Mouse (Mus musculus) thymus, adult 2 months (tissue): ENCODE results near the gene Epx. TPM values are rescaled to one million over a fixed set of nuclear protein-coding genes. Genes with fewer than 3 reads are reported as not detected.

ENCODE experiments used
- DNase-seq: peaks from one replicate; pipeline ENCODE4 v3.0.0; 2021
- H3K27ac ChIP-seq: fragments of 200-500 bp; 2 replicates; pipeline ENCODE4 v1.5.1; 2012; ENCODE audit warnings: low read length, control low read depth; ENCODE audit not compliant: control insufficient read depth, insufficient read depth
- H3K27me3 ChIP-seq: fragments of 200-500 bp; 2 replicates; pipeline ENCODE4 v1.6.1; 2012; ENCODE audit warnings: mild to moderate bottlenecking, low read length, moderate library complexity, mixed read lengths; ENCODE audit not compliant: control insufficient read depth, insufficient read depth
- H3K36me3 ChIP-seq: fragments of 200-500 bp; 2 replicates; pipeline ENCODE4 v1.6.1; 2012; ENCODE audit warnings: mild to moderate bottlenecking, low read length, moderate library complexity; ENCODE audit not compliant: control insufficient read depth, insufficient read depth
- H3K4me1 ChIP-seq: fragments of 200-500 bp; replicated peaks from 2 replicates; pipeline ENCODE4 v1.6.1; 2012; ENCODE audit warnings: low read length; ENCODE audit not compliant: control insufficient read depth, insufficient read depth
- H3K4me3 ChIP-seq: fragments of 200-500 bp; 2 replicates; pipeline ENCODE4 v1.5.1; 2012; ENCODE audit warnings: mild to moderate bottlenecking, low read length, control low read depth, moderate library complexity; ENCODE audit not compliant: control insufficient read depth, insufficient read depth
- CTCF ChIP-seq: fragments of 200-500 bp; IDR thresholded peaks from 2 replicates; pipeline ENCODE4 v1.5.1; 2012; ENCODE audit warnings: mild to moderate bottlenecking, control low read depth, low read length, moderate library complexity, borderline replicate concordance; ENCODE audit not compliant: control insufficient read depth, poor library complexity, insufficient read depth; ENCODE audit errors: extremely low read depth
- POLR2A ChIP-seq: fragments of 200-500 bp; IDR thresholded peaks from 2 replicates; pipeline ENCODE4 v1.6.1; 2012; ENCODE audit warnings: mild to moderate bottlenecking, low read length, control low read depth, moderate library complexity; ENCODE audit not compliant: control insufficient read depth, poor library complexity, insufficient read depth; ENCODE audit errors: extremely low read depth
- WGBS: fragments of 180-500 bp; shearing (Covaris S2); methylation state at CpG from one replicate; pipeline ENCODE4 v1.1.7; 2018; 5-methylcytosine and 5-hydroxymethylcytosine counted together
- polyA plus RNA-seq: library from polyadenylated mRNA; depleted of rRNA; stranded (reverse); fragments of >200 nt; gene quantifications from 2 replicates; pipeline ENCODE4 v1.2.3, GENCODE M21; 2012

Epx gene
- polyA plus RNA-seq, 1 experiment, result 2.1 TPM

GRCm38 (mm10) chr11:87847884-87848283 is 27.5 kb downstream of the Epx start:
- WGBS, result 92% methylated on average over 6 of the region's 6 CpGs
- TF ChIP-seq CTCF (no peak), POLR2A (no peak)

GRCm38 (mm10) chr11:87846968-87847600 is 28.3 kb downstream of the Epx start:
- no peaks in the 10 kb centered on the region for H3K36me3 ChIP-seq
- no peaks in the 10 kb centered on the region for H3K4me1 ChIP-seq
- H3K27ac ChIP-seq, result no peak overlapping the region
- TF ChIP-seq POLR2A, result no peak
- TF ChIP-seq CTCF, result no peak
- no peak for DNase-seq
- 95% methylated on average over 12 of the region's 12 CpGs for WGBS
- no peaks in the 10 kb centered on the region for H3K27me3 ChIP-seq
- H3K4me3 ChIP-seq, result no peak overlapping the region

More at GRCm38 (mm10) chr11:87847884-87848283, 27.5 kb downstream of the Epx start:
- Histone ChIP-seq H3K27me3 (no peaks in the 10 kb centered on the region), H3K36me3 (no peaks in the 10 kb centered on the region), H3K4me1 (no peaks in the 10 kb centered on the region; the same call in 1 of the 2 replicates), H3K4me3 (no peak overlapping the region), H3K27ac (no peak overlapping the region)
- no peak for DNase-seq

GRCm38 (mm10) chr11:87841436-87841835 is 33.9 kb downstream of the Epx start:
- 93% methylated on average over 3 of the region's 3 CpGs for WGBS
- Histone ChIP-seq H3K4me1 (no peaks in the 10 kb centered on the region), H3K36me3 (no peaks in the 10 kb centered on the region), H3K4me3 (no peak overlapping the region), H3K27ac (no peak overlapping the region), H3K27me3 (no peaks in the 10 kb centered on the region)
- TF ChIP-seq CTCF, result no peak
- TF ChIP-seq POLR2A, result no peak
- DNase-seq, result no peak

- Histone ChIP-seq H3K4me3 (no peak overlapping the region), H3K27me3 (no peaks in the 10 kb centered on the region), H3K36me3 (no peaks in the 10 kb centered on the region), H3K4me1 (no peaks in the 10 kb centered on the region), H3K27ac (no peak overlapping the region)
- 92% methylated on average over 8 of the region's 8 CpGs for WGBS
- no peak for DNase-seq
- TF ChIP-seq CTCF (no peak), POLR2A (no peak)
Measured at GRCm38 (mm10) chr11:87840676-87841075, 34.7 kb downstream of the Epx start.

GRCm38 (mm10) chr11:87828239-87828900 is 47.0 kb downstream of the Epx start, which contains the start of gene Lpo:
Gene Lpo (minus strand): TSS chr11:87828289.
- TF ChIP-seq POLR2A (no peak), CTCF (no peak)
- no peak within 1 kb of the TSS for H3K4me3 ChIP-seq
- no peak for DNase-seq
- no peaks in the 10 kb centered on the region for H3K36me3 ChIP-seq
- 68% methylated on average over 10 of the region's 10 CpGs for WGBS
- no peak within 1 kb of the TSS for H3K27ac ChIP-seq
- no peaks in the 10 kb centered on the region for H3K4me1 ChIP-seq
- no peaks in the 10 kb centered on the region for H3K27me3 ChIP-seq

- 87% methylated on average over 5 of the region's 5 CpGs for WGBS
- TF ChIP-seq POLR2A, result no peak
- TF ChIP-seq CTCF, result no peak
- Histone ChIP-seq H3K27ac (no peak overlapping the region), H3K27me3 (no peaks in the 10 kb centered on the region), H3K36me3 (no peaks in the 10 kb centered on the region), H3K4me1 (peaks cover 5% of the 10 kb centered on the region; the same call in 1 of the 2 replicates), H3K4me3 (no peak overlapping the region)
- DNase-seq, result no peak
Measured at GRCm38 (mm10) chr11:87821502-87821901, 53.8 kb downstream of the Epx start.
